ENCODE assay signal across 22 mouse cellular contexts in genomic region chr8:127124795-127125194, GRCm38 (mm10).
DNase-seq lines count a peak whose midpoint lies in the region; ATAC-seq and TF ChIP-seq lines count a peak whose summit lies in the region.
"Had no signal": no experiment of that assay in that cellular context is flagged by ENCODE, and none has a peak within 500 bp of the region (broad histone marks: within the 10 kb centered on the region; RNA-seq: fewer than 3 reads in every experiment).

No protein-coding gene starts in this region.

- peaks cover 25% of the 10 kb centered on the region for H3K4me1 ChIP-seq in midbrain, embryonic 14.5 days (ENCODE audit: control insufficient read depth, insufficient read depth, low read length)
- peaks cover 18% of the 10 kb centered on the region for H3K4me1 ChIP-seq in midbrain, embryonic 16.5 days (ENCODE audit: control insufficient read depth, insufficient read depth, low read length)
- H3K4me1 ChIP-seq in lung, embryonic 16.5 days (replicated peaks; ENCODE audit: control insufficient read depth, insufficient read depth, low read length): peaks cover 44% of the 10 kb centered on the region

- H3K9me3 ChIP-seq in midbrain, embryonic 14.5 days (ENCODE audit: control insufficient read depth, low read length): no peaks in the 10 kb centered on the region
- H3K9me3 ChIP-seq in midbrain, embryonic 16.5 days (replicated peaks; ENCODE audit: control insufficient read depth, low read length, poor library complexity, severe bottlenecking): no peaks in the 10 kb centered on the region
- H3K9me3 ChIP-seq in lung, embryonic 16.5 days (ENCODE audit: control insufficient read depth, low read length): no peaks in the 10 kb centered on the region
- H3K9me3 ChIP-seq: midbrain, embryonic 15.5 days; stomach, embryonic 15.5 days had no signal

- H3K4me3 ChIP-seq in gastrocnemius, adult 2 months: no peak overlapping the region
- no peak overlapping the region for H3K4me3 ChIP-seq in midbrain, embryonic 14.5 days (replicated peaks; ENCODE audit: low read depth, low read length)
- no peak overlapping the region for H3K4me3 ChIP-seq in midbrain, embryonic 16.5 days (ENCODE audit: low read depth, low read length)
- no peak overlapping the region for H3K4me3 ChIP-seq in lung, embryonic 16.5 days (ENCODE audit: low read length)
- H3K4me3 ChIP-seq: layer of hippocampus, adult 2 months; midbrain, embryonic 15.5 days; stomach, embryonic 15.5 days had no signal

- 15% methylated on average over 8 of the region's 8 CpGs for WGBS in midbrain, embryonic 14.5 days
- WGBS in midbrain, embryonic 16.5 days: 25% methylated on average over 8 of the region's 8 CpGs
- WGBS in lung, embryonic 16.5 days: 10% methylated on average over 8 of the region's 8 CpGs

- H3K4me2 ChIP-seq in midbrain, embryonic 14.5 days (ENCODE audit: low read length): no peak overlapping the region
- H3K4me2 ChIP-seq in midbrain, embryonic 16.5 days (ENCODE audit: low read length): no peak overlapping the region
- no peak overlapping the region for H3K4me2 ChIP-seq in lung, embryonic 16.5 days (ENCODE audit: low read depth, low read length)
- H3K4me2 ChIP-seq: heart, embryonic 11.5 days; midbrain, embryonic 15.5 days; stomach, embryonic 15.5 days had no signal

- H3K27me3 ChIP-seq in midbrain, embryonic 14.5 days (ENCODE audit: control insufficient read depth, insufficient read depth, low read length): no peaks in the 10 kb centered on the region
- H3K27me3 ChIP-seq in midbrain, embryonic 16.5 days (ENCODE audit: control insufficient read depth, insufficient read depth, low read depth, low read length): no peaks in the 10 kb centered on the region
- H3K27me3 ChIP-seq in lung, embryonic 16.5 days (ENCODE audit: control insufficient read depth, insufficient read depth, low read depth, low read length): no peaks in the 10 kb centered on the region
- H3K27me3 ChIP-seq: midbrain, embryonic 15.5 days; stomach, embryonic 15.5 days had no signal

- no peaks in the 10 kb centered on the region for H3K36me3 ChIP-seq in midbrain, embryonic 14.5 days (ENCODE audit: control insufficient read depth, insufficient read depth, low read length)
- no peaks in the 10 kb centered on the region for H3K36me3 ChIP-seq in midbrain, embryonic 16.5 days (ENCODE audit: control insufficient read depth, insufficient read depth, low read length)
- no peaks in the 10 kb centered on the region for H3K36me3 ChIP-seq in lung, embryonic 16.5 days (ENCODE audit: control insufficient read depth, insufficient read depth, low read length)
- H3K36me3 ChIP-seq: midbrain, embryonic 15.5 days; stomach, embryonic 15.5 days had no signal

- intact Hi-C loops in gastrocnemius, adult 2 months (cut with DNase I): no loop called here

- H3K27ac ChIP-seq in gastrocnemius, adult 2 months: 0 out of 2 replicates have a peak overlapping the region, but pooled peaks have one; percentile 1
- H3K27ac ChIP-seq in midbrain, embryonic 14.5 days (replicated peaks; ENCODE audit: low read depth, low read length): no peak overlapping the region
- H3K27ac ChIP-seq in midbrain, embryonic 16.5 days (ENCODE audit: low read length): no peak overlapping the region
- peak overlapping the region; percentile 70 for H3K27ac ChIP-seq in lung, embryonic 16.5 days (ENCODE audit: low read length)
- H3K27ac ChIP-seq: layer of hippocampus, adult 2 months; macrophage; midbrain, embryonic 15.5 days; stomach, embryonic 15.5 days had no signal

- ATAC-seq in midbrain, embryonic 14.5 days (ENCODE audit: low FRiP score, low TSS enrichment): no peak
- ATAC-seq in midbrain, embryonic 16.5 days: no peak
- ATAC-seq in lung, embryonic 16.5 days (ENCODE audit: low read depth): peak; percentile 75
- ATAC-seq: activated CD4-positive, CD25-positive, alpha-beta regulatory T cell, adult 4 months; hindbrain, embryonic 16.5 days; intestine, postnatal 0 days; midbrain, embryonic 15.5 days had no signal

- DNase-seq in gastrocnemius, adult 2 months: no peak
- DNase-seq in gastrocnemius, adult 8-10 months (ENCODE audit: low spot score in 2 of 2): no peak
- peak; percentile 26 for DNase-seq in midbrain, embryonic 14.5 days
- DNase-seq in cerebellum, postnatal 4 days (ENCODE audit: low spot score in 2 of 2): no peak
- no peak for DNase-seq in cerebellum, adult 11 months
- DNase-seq in T-cell, adult 2 months (ENCODE audit: low spot score): no peak
- DNase-seq: adrenal gland, postnatal 25 days; cerebellum, postnatal 10 days; gastrocnemius, postnatal 36 days; kidney, postnatal 10 days; liver; spleen, adult 18-20 months had no signal

- TF ChIP-seq CTCF in gastrocnemius, adult 2 months (IDR thresholded peaks at IDR 0.05): no peak

- H3K9ac ChIP-seq in midbrain, embryonic 14.5 days (replicated peaks; ENCODE audit: low read length): no peak overlapping the region
- no peak overlapping the region for H3K9ac ChIP-seq in midbrain, embryonic 16.5 days (ENCODE audit: low read depth, low read length)
- H3K9ac ChIP-seq in lung, embryonic 16.5 days (ENCODE audit: low read length): no peak overlapping the region
- H3K9ac ChIP-seq: midbrain, embryonic 15.5 days; stomach, embryonic 15.5 days had no signal

Comparison
In these comparisons a context has a peak if more than half of its experiments do, and no peak if none do; other contexts are left out.
1. H3K27ac ChIP-seq: peak in gastrocnemius, adult 2 months (single experiment) and lung, embryonic 16.5 days (single experiment); none in midbrain, embryonic 14.5 days (single experiment) and midbrain, embryonic 16.5 days (single experiment).